Mouse (Mus musculus) embryonic fibroblast, embryonic 13.5 days (primary cell): ENCODE measurements around the gene Ap2a2.

Experiments used
- CTCF ChIP-seq: IDR thresholded peaks from 2 replicates; pipeline ENCODE4 v1.5.1; 2011; ENCODE audit warnings: mild to moderate bottlenecking, control low read depth, low read length, moderate library complexity, borderline replicate concordance; ENCODE audit not compliant: insufficient read depth
- POLR2A ChIP-seq: IDR thresholded peaks from 2 replicates; pipeline ENCODE4 v1.6.1; 2011; ENCODE audit warnings: low read depth, mild to moderate bottlenecking, control low read depth, low read length, moderate library complexity

- no peak for TF ChIP-seq CTCF
- no peak for TF ChIP-seq POLR2A
Observed at GRCm38 (mm10) chr7:141671626-141672291, 109.8 kb downstream of the Ap2a2 start.
